Mouse (Mus musculus): Measurements from ENCODE around the gene Hmgcs1. TPM values are rescaled to one million over a fixed set of nuclear protein-coding genes. Genes with fewer than 3 reads are reported as not detected.
"Not testable (repeated sequence)": the region's sequence is repeated elsewhere in the genome, so short reads cannot be mapped to it uniquely, and the experiment has no call there.

Gene Hmgcs1
- total RNA-seq, 2 experiments from 2014 or later, result 45.2 to 46.3 TPM

GRCm38 (mm10) chr13:119698436-119698835 lies 8.3 kb downstream of the Hmgcs1 start:
- DNase-seq (ENCODE audit: low spot score), result no peak
- intact Hi-C loops (cut with DNase I), result no loop called here

- intact Hi-C loops (cut with DNase I), result no loop called here
- no peak for DNase-seq (ENCODE audit: low spot score)
Observed at GRCm38 (mm10) chr13:119704280-119704679, 14.1 kb downstream of the Hmgcs1 start.

DNA sequence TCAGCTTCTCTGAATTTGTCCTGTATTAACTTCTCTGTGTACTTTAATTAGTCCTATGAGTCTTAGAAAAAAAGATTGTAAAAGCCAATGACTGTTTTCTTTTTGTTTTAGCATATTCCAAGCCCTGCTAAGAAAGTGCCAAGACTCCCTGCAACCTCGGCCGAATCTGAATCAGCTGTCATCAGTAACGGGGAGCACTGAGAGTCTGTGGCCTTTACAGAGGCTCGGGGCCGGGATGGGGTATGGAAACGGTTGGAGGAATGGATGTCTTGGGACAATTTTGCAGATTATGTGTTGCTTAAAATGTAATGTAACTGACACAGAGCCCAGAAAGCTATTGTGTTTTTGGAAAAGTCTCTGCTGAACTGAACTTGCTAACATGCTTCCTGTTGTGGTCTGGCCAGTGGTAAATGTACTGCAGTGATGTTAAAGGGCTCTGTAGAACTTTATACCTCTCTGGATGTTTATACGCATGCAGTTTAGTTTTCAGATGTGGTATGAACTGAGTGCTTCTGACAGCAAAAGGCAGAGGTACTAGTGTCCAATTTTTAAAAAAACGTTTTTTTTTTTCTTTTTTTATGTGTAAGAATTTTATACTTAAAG lies 16.2 kb downstream of the Hmgcs1 start:
- DNase-seq (ENCODE audit: low spot score); intact Hi-C loops (cut with DNase I): not testable (repeated sequence)

- intact Hi-C loops (cut with DNase I), result no loop called here
Observed at GRCm38 (mm10) chr13:119706953-119707352, 16.8 kb downstream of the Hmgcs1 start.

GRCm38 (mm10) chr13:119707906-119708305 lies 17.7 kb downstream of the Hmgcs1 start:
- intact Hi-C loops (cut with DNase I), result no loop called here
- DNase-seq (ENCODE audit: low spot score), result no peak

More at GRCm38 (mm10) chr13:119706953-119707352, 16.8 kb downstream of the Hmgcs1 start:
- no peak for DNase-seq (ENCODE audit: low spot score)

GRCm38 (mm10) chr13:119708941-119709340 lies 18.8 kb downstream of the Hmgcs1 start:
- intact Hi-C loops (cut with DNase I), result no loop called here
- no peak for DNase-seq (ENCODE audit: low spot score)

- DNase-seq (ENCODE audit: low spot score), result no peak
- intact Hi-C loops (cut with DNase I), result no loop called here
Observed at GRCm38 (mm10) chr13:119709388-119710267, 19.4 kb downstream of the Hmgcs1 start.

DNA sequence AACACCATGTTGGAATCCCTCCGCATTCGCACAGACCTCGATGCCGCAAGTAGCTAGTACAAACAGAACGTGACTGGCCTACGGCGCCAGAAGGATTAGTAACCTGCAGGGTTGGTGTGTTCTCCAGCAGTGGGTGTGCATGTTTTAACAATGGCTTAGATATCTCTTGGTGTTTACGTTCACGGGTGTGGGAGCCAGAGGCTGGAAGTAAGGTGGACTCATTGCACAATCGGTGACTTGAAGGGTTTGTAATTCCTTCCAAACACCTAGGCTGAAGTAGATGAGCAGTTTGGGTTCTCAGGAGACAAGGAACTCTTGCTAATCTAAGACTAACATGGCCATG lies 20.1 kb downstream of the Hmgcs1 start:
- intact Hi-C loops (cut with DNase I), result no loop called here
- no peak for DNase-seq (ENCODE audit: low spot score)

DNA sequence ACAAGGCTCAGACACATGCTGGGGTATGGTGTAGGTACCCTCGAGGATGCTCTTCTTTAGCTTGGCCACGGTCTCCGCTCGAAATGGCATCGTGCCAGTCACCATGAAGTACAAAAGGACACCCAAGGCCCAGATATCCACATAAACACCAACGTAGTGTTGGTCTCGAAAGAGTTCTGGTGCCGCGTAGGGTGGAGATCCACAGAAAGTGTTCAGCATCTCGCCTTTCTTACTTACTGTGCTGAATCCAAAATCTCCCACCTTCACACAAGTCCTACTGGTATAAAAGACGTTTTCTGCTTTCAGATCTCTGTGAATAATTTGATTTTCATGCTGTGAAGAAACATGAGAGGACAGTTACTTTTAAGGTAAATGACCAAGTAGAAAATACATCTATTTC lies 22.3 kb downstream of the Hmgcs1 start:
- no peak for DNase-seq (ENCODE audit: low spot score)
- intact Hi-C loops (cut with DNase I), result no loop called here

GRCm38 (mm10) chr13:119713107-119713787 lies 23.1 kb downstream of the Hmgcs1 start:
- intact Hi-C loops (cut with DNase I), result no loop called here
- no peak for DNase-seq (ENCODE audit: low spot score)

GRCm38 (mm10) chr13:119713821-119714220 lies 23.6 kb downstream of the Hmgcs1 start:
- DNase-seq (ENCODE audit: low spot score), result no peak

DNA sequence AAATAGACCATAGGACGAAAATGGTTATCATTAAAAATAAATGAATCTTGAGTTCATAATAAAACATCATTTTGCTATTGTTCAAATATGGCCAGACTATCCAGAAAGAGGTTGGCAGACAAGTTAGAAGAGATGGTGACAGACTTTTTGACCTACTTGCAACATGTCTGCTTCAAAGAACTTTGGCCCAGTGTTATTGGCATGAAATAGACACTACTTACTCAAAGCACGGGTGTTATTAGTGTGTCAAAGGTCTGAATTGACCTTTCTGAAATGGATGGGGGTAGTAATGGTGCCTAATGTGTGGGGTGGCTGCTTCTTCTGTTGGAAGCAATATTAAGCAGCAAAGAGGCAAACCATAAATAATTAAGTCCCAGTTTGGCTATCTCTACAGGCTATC lies 25.9 kb downstream of the Hmgcs1 start:
- DNase-seq (ENCODE audit: low spot score), result no peak
- intact Hi-C loops (cut with DNase I), result no loop called here

More at GRCm38 (mm10) chr13:119713821-119714220, 23.6 kb downstream of the Hmgcs1 start:
- intact Hi-C loops (cut with DNase I), result no loop called here

- intact Hi-C loops (cut with DNase I), result no loop called here
Observed at GRCm38 (mm10) chr13:119722447-119722846, 32.3 kb downstream of the Hmgcs1 start.

GRCm38 (mm10) chr13:119723368-119723767 lies 33.2 kb downstream of the Hmgcs1 start:
- intact Hi-C loops (cut with DNase I), result no loop called here
- no peak for DNase-seq (ENCODE audit: low spot score)

More at GRCm38 (mm10) chr13:119722447-119722846, 32.3 kb downstream of the Hmgcs1 start:
- DNase-seq (ENCODE audit: low spot score), result no peak

DNA sequence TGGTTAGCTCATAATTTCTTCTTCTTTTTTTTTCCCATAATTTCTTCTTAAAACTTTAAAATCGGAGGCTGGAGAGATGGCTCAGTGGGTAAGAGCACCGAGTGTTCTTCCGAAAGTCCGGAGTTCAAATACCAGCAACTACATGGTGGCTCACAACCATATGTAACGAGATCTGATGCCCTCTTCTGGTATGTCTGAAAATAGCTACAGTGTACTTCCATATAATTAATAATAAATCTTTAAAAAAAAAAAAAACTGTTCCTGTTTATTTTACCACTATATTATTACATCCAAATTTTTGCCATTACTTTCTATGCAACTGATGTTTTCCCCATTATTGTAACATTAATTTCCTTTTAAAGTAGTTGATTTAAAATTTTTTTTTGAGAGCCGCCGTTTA lies 34.4 kb downstream of the Hmgcs1 start:
- DNase-seq (ENCODE audit: low spot score), result no peak
- intact Hi-C loops (cut with DNase I), result loop anchor here (2.0 kb wide), 1 partner anchor 84 kb away; no protein-coding TSS in a partner anchor

DNA sequence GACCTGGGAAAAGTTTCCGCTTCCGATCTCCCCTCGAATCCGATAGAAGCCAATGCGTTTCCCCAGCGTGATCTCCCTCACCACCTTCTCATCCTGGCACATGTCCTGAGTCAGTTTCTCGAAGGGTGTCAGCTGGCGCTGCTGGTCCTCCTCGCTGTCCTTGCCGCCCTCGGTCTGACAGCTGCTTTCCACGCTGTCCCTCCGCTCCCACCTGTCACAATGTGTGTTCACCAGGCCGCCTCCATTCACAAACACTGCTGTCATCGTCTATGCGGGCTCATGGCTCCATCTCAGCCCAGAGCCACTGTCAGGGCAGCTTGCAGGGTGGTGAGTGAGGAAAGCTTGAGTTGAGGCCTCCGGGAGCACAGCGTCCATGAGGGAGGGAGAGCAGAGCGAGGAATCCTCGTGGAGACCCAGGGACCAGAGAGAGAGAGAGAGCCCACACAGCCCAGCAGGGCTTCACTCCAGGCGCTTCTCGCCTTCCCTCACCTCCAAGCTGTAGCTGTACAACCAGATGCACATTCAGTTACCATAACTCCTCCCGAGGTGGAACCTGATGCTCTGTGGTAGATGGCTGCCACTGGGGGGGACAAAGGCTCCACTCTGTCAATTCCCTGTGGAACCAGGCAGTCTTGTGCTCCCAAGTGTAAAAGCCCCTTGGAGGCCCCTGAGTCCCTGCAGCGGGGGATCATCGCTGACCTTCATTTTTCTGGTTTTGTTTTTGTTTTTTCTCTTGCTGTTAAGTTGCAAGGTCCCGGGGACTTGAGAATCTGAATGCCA lies 37.6 kb downstream of the Hmgcs1 start:
- intact Hi-C loops (cut with DNase I), result no loop called here
- DNase-seq (ENCODE audit: low spot score), result no peak

- intact Hi-C loops (cut with DNase I), result no loop called here
- no peak for DNase-seq (ENCODE audit: low spot score)
Observed at GRCm38 (mm10) chr13:119729406-119729805, 39.2 kb downstream of the Hmgcs1 start.

GRCm38 (mm10) chr13:119731448-119731847 lies 41.3 kb downstream of the Hmgcs1 start:
- no peak for DNase-seq (ENCODE audit: low spot score)
- intact Hi-C loops (cut with DNase I), result no loop called here

- DNase-seq (ENCODE audit: low spot score), result no peak
- intact Hi-C loops (cut with DNase I), result no loop called here
Observed at GRCm38 (mm10) chr13:119741390-119742237, 51.4 kb downstream of the Hmgcs1 start.
